Mouse (Mus musculus) forebrain, postnatal 0 days (tissue): ENCODE measurements around the gene Dnajb6. TPM values are rescaled to one million over a fixed set of nuclear protein-coding genes. Genes with fewer than 3 reads are reported as not detected.

Experiments used
- ATAC-seq: fragments of 200-750 bp; cut with Nextera tagmentation; 2 replicates; pipeline ENCODE4 v1.8.0; 2017; ENCODE audit warnings: mild to moderate bottlenecking, moderate library complexity
- DNase-seq: peaks from one replicate; pipeline ENCODE4 v3.0.0-alpha.2; 2015
- H3K27ac ChIP-seq: fragments of 300-500 bp; sonication (generic); 2 replicates; pipeline ENCODE4 v1.5.1; 2014; ENCODE audit warnings: low read depth, mild to moderate bottlenecking, antibody characterized with exemption, low read length, moderate library complexity, mixed read lengths
- H3K27me3 ChIP-seq: fragments of 300-500 bp; sonication (generic); 2 replicates; pipeline ENCODE4 v1.6.1; 2014; ENCODE audit warnings: mild to moderate bottlenecking, low read length, mixed read lengths; ENCODE audit not compliant: insufficient read depth
- H3K36me3 ChIP-seq: fragments of 300-500 bp; sonication (generic); 2 replicates; pipeline ENCODE4 v1.6.1; 2014; ENCODE audit warnings: mild to moderate bottlenecking, moderate library complexity; ENCODE audit not compliant: insufficient read depth
- H3K4me1 ChIP-seq: fragments of 300-500 bp; sonication (generic); 2 replicates; pipeline ENCODE4 v1.6.1; 2014; ENCODE audit warnings: antibody characterized with exemption; ENCODE audit not compliant: insufficient read depth
- H3K4me2 ChIP-seq: fragments of 300-500 bp; sonication (generic); 2 replicates; pipeline ENCODE4 v1.6.1; 2014; ENCODE audit warnings: low read depth, mild to moderate bottlenecking, moderate library complexity
- H3K4me3 ChIP-seq: fragments of 300-500 bp; sonication (generic); 2 replicates; pipeline ENCODE4 v1.5.1; 2014; ENCODE audit warnings: low read depth, low read length, mixed read lengths
- H3K9ac ChIP-seq: fragments of 300-500 bp; sonication (generic); 2 replicates; pipeline ENCODE4 v1.6.1; 2014; ENCODE audit warnings: mild to moderate bottlenecking
- H3K9me3 ChIP-seq: fragments of 300-500 bp; sonication (generic); 2 replicates; pipeline ENCODE4 v1.6.1; 2016; ENCODE audit warnings: low read length
- CTCF ChIP-seq: sonication (generic); IDR thresholded peaks from 2 replicates; pipeline ENCODE4 v1.5.1; 2016; ENCODE audit warnings: antibody characterized with exemption, control low read depth, low read depth
- WGBS: fragments of 180-500 bp; shearing (Covaris S2); extraction: QIAGEN DNeasy Blood & Tissue Kit; methylation state at CpG from one replicate; pipeline ENCODE4 v1.1.7; 2014; 5-methylcytosine and 5-hydroxymethylcytosine counted together
- polyA plus RNA-seq: library from polyadenylated mRNA; unstranded; fragments of >200 nt; fragmentation: Nextera tagmentation; extraction: Ambion mirVana; gene quantifications from 2 replicates; pipeline ENCODE4 v1.2.1, GENCODE M21; 2015
- total RNA-seq: library from RNA; depleted of rRNA; stranded (reverse); fragments of >200 nt; gene quantifications from 2 replicates; pipeline ENCODE4 v1.2.3, GENCODE M21; 2014; rRNA removed

Gene Dnajb6
- total and polyA plus RNA-seq, 2 experiments from 2014 or later = 310 to 384 TPM

GRCm38 (mm10) chr5:29864291-29864737 lies 128.8 kb downstream of the Dnajb6 start:
- TF ChIP-seq CTCF = no peak
- Histone ChIP-seq H3K36me3 (no peaks in the 10 kb centered on the region), H3K4me3 (no peak overlapping the region), H3K27ac (no peak overlapping the region), H3K27me3 (no peaks in the 10 kb centered on the region), H3K9me3 (no peaks in the 10 kb centered on the region), H3K4me2 (no peak overlapping the region), H3K4me1 (no peaks in the 10 kb centered on the region), H3K9ac (no peak overlapping the region)
- 90% methylated on average over 4 of the region's 4 CpGs for WGBS
- ATAC-seq = no peak
- no peak for DNase-seq

- no peaks in the 10 kb centered on the region for H3K36me3 ChIP-seq
- no peaks in the 10 kb centered on the region for H3K27me3 ChIP-seq
- 52% methylated on average over 4 of the region's 4 CpGs for WGBS
- H3K4me1 ChIP-seq = no peaks in the 10 kb centered on the region
- no peak for TF ChIP-seq CTCF
- no peaks in the 10 kb centered on the region for H3K9me3 ChIP-seq
- DNase-seq (no peak), ATAC-seq (no peak)
- no peak overlapping the region for H3K27ac ChIP-seq
- H3K4me3 ChIP-seq = no peak overlapping the region
- H3K4me2 ChIP-seq = no peak overlapping the region
- no peak overlapping the region for H3K9ac ChIP-seq
Observed at GRCm38 (mm10) chr5:29864994-29865393, 129.5 kb downstream of the Dnajb6 start.

Other genes with a start within 250 kb of the Dnajb6 start
- 81.2 and 95.6 TPM in 2 replicates for gene Ube3c, start 166.4 kb upstream of the Dnajb6 start, total RNA-seq
- gene Ube3c, start 166.4 kb upstream of the Dnajb6 start, polyA plus RNA-seq = 23.7 and 33.0 TPM in 2 replicates
- gene Gm5129, start 248 bp downstream of the Dnajb6 start, total RNA-seq = not detected in 2 replicates
- gene Gm5129, start 248 bp downstream of the Dnajb6 start, polyA plus RNA-seq = not detected in 2 replicates